Mouse (Mus musculus): Measurements from ENCODE around the gene Spsb1. TPM values are rescaled to one million over a fixed set of nuclear protein-coding genes. Genes with fewer than 3 reads are reported as not detected.
A peak's percentile ranks its signal among the peaks of the same experiment; 100 is the strongest.

Spsb1 gene
- polyA plus RNA-seq, 1 experiment from 2014 or later = 5.8 TPM

DNA sequence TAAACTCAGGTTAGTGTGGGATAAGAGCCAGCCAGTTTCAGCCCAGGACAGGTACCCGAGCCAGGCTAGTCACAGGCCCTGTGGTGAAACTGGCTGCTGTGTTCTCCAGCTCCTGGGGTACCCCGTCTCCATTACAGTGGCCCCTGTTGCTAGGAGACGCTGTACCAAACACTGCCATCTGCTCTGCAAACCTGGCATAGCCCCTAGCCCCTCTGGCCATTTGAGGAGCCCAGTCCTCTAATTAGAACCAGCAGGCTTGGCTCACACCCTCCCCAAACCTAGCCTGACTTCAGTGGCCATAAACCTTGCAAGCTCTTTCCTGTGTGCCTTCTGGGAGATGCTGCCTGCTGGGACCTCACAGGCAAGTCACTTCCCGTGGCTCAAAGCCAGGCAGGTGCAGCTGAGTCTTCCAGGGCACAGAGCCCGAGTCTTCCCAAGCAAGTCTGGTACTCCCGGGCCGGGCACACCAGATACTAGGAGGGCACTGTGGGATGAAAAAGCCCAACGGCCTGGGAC is 78.8 kb downstream of the Spsb1 start:
- H3K27ac ChIP-seq (ENCODE audit: low read length) = peak overlapping the region; percentile 61
- peak; percentile 83 for ATAC-seq
- no peak overlapping the region for H3K4me3 ChIP-seq (replicated peaks; ENCODE audit: low read length)
- WGBS = 34% methylated on average over 8 of the region's 8 CpGs
- no peaks in the 10 kb centered on the region for H3K36me3 ChIP-seq (ENCODE audit: control insufficient read depth, insufficient read depth)
- no peak overlapping the region for H3K9ac ChIP-seq (replicated peaks; ENCODE audit: low read depth, low read length)
- H3K27me3 ChIP-seq (replicated peaks; ENCODE audit: control insufficient read depth, insufficient read depth, low read length) = no peaks in the 10 kb centered on the region
- H3K4me1 ChIP-seq (replicated peaks; ENCODE audit: control insufficient read depth, insufficient read depth, low read length) = peaks cover 23% of the 10 kb centered on the region
- no peak overlapping the region for H3K4me2 ChIP-seq (ENCODE audit: low read length)
- no peaks in the 10 kb centered on the region for H3K9me3 ChIP-seq (ENCODE audit: control insufficient read depth, low read length)

GRCm38 (mm10) chr4:149875296-149875695 is 79.5 kb downstream of the Spsb1 start:
- no peaks in the 10 kb centered on the region for H3K36me3 ChIP-seq (ENCODE audit: control insufficient read depth, insufficient read depth)
- ATAC-seq = no peak
- no peak overlapping the region for H3K4me3 ChIP-seq (replicated peaks; ENCODE audit: low read length)
- no peak overlapping the region for H3K27ac ChIP-seq (ENCODE audit: low read length)
- peaks cover 23% of the 10 kb centered on the region for H3K4me1 ChIP-seq (replicated peaks; ENCODE audit: control insufficient read depth, insufficient read depth, low read length)
- H3K4me2 ChIP-seq (ENCODE audit: low read length) = no peak overlapping the region
- H3K9ac ChIP-seq (replicated peaks; ENCODE audit: low read depth, low read length) = no peak overlapping the region
- WGBS = 42% methylated on average over 6 of the region's 6 CpGs
- no peaks in the 10 kb centered on the region for H3K27me3 ChIP-seq (replicated peaks; ENCODE audit: control insufficient read depth, insufficient read depth, low read length)
- H3K9me3 ChIP-seq (ENCODE audit: control insufficient read depth, low read length) = no peaks in the 10 kb centered on the region

- H3K36me3 ChIP-seq (ENCODE audit: control insufficient read depth, insufficient read depth) = no peaks in the 10 kb centered on the region
- peaks cover 23% of the 10 kb centered on the region for H3K4me1 ChIP-seq (replicated peaks; ENCODE audit: control insufficient read depth, insufficient read depth, low read length)
- no peak overlapping the region for H3K27ac ChIP-seq (ENCODE audit: low read length)
- H3K9me3 ChIP-seq (ENCODE audit: control insufficient read depth, low read length) = no peaks in the 10 kb centered on the region
- ATAC-seq = no peak
- no peak overlapping the region for H3K9ac ChIP-seq (replicated peaks; ENCODE audit: low read depth, low read length)
- 80% methylated on average over 6 of the region's 6 CpGs for WGBS
- no peak overlapping the region for H3K4me3 ChIP-seq (replicated peaks; ENCODE audit: low read length)
- no peaks in the 10 kb centered on the region for H3K27me3 ChIP-seq (replicated peaks; ENCODE audit: control insufficient read depth, insufficient read depth, low read length)
- no peak overlapping the region for H3K4me2 ChIP-seq (ENCODE audit: low read length)
Measured at GRCm38 (mm10) chr4:149872236-149872635, 82.6 kb downstream of the Spsb1 start.

DNA sequence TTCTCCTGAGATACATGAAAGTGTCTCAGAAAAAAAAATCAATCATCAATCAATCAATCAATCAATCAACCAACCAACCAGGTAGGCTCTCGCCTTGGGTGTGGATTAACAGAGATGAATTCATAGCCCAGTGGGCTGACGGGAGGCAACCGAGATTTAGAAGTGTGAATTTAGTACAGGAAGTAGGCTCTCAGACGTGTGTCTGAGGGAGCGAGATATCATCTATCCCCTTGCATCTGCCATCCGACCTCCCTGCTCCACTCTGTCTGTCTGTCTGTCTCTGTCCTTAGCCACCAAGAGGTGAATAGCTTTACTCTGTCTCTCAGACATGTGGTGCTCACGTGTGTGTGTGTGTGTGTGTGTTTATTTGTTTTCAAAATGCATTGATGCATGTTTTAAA is 83.3 kb downstream of the Spsb1 start:
- H3K4me2 ChIP-seq (ENCODE audit: low read length) = no peak overlapping the region
- H3K27ac ChIP-seq (ENCODE audit: low read length) = no peak overlapping the region
- H3K4me3 ChIP-seq (replicated peaks; ENCODE audit: low read length) = no peak overlapping the region
- H3K27me3 ChIP-seq (replicated peaks; ENCODE audit: control insufficient read depth, insufficient read depth, low read length) = no peaks in the 10 kb centered on the region
- H3K9me3 ChIP-seq (ENCODE audit: control insufficient read depth, low read length) = no peaks in the 10 kb centered on the region
- peaks cover 18% of the 10 kb centered on the region for H3K4me1 ChIP-seq (replicated peaks; ENCODE audit: control insufficient read depth, insufficient read depth, low read length)
- no peak overlapping the region for H3K9ac ChIP-seq (replicated peaks; ENCODE audit: low read depth, low read length)
- WGBS = 80% methylated on average over 7 of the region's 7 CpGs
- ATAC-seq = no peak
- H3K36me3 ChIP-seq (ENCODE audit: control insufficient read depth, insufficient read depth) = no peaks in the 10 kb centered on the region

- Histone ChIP-seq H3K9me3 (ENCODE audit: control insufficient read depth, low read length) (no peaks in the 10 kb centered on the region), H3K4me3 (replicated peaks; ENCODE audit: low read length) (no peak overlapping the region), H3K4me2 (ENCODE audit: low read length) (no peak overlapping the region), H3K27me3 (replicated peaks; ENCODE audit: control insufficient read depth, insufficient read depth, low read length) (no peaks in the 10 kb centered on the region), H3K36me3 (ENCODE audit: control insufficient read depth, insufficient read depth) (no peaks in the 10 kb centered on the region), H3K27ac (ENCODE audit: low read length) (no peak overlapping the region), H3K4me1 (replicated peaks; ENCODE audit: control insufficient read depth, insufficient read depth, low read length) (peaks cover 14% of the 10 kb centered on the region), H3K9ac (replicated peaks; ENCODE audit: low read depth, low read length) (no peak overlapping the region)
- no peak for ATAC-seq
- WGBS = 92% methylated on average over 11 of the region's 11 CpGs
Measured at GRCm38 (mm10) chr4:149871014-149871413, 83.8 kb downstream of the Spsb1 start.

DNA sequence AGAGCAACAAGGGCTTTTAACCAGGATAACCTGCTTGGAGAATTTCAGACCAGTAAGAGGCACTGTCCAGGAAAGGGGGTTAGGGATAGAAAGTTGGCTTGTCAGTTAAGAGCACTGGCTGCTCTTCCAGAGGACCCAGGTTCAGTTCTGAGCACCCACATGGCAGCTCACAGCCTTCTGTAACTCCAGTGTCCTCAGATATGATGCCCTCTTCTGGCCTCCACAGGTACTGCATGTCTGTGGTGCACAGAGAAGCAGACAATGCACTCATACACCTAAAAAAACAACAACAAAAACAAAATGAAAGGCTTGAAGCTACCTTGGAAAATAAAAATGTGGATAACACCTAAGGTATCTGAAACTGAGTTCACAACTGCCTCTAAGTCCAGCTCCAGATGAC is 84.4 kb downstream of the Spsb1 start:
- Histone ChIP-seq H3K27me3 (replicated peaks; ENCODE audit: control insufficient read depth, insufficient read depth, low read length) (no peaks in the 10 kb centered on the region), H3K36me3 (ENCODE audit: control insufficient read depth, insufficient read depth) (no peaks in the 10 kb centered on the region), H3K9ac (replicated peaks; ENCODE audit: low read depth, low read length) (no peak overlapping the region), H3K27ac (ENCODE audit: low read length) (no peak overlapping the region), H3K4me1 (replicated peaks; ENCODE audit: control insufficient read depth, insufficient read depth, low read length) (peaks cover 8% of the 10 kb centered on the region), H3K4me2 (ENCODE audit: low read length) (no peak overlapping the region), H3K4me3 (replicated peaks; ENCODE audit: low read length) (no peak overlapping the region), H3K9me3 (ENCODE audit: control insufficient read depth, low read length) (no peaks in the 10 kb centered on the region)
- no peak for ATAC-seq

GRCm38 (mm10) chr4:149868725-149869124 is 86.1 kb downstream of the Spsb1 start:
- no peak for ATAC-seq
- WGBS = 91% methylated on average over 14 of the region's 14 CpGs

GRCm38 (mm10) chr4:149868009-149868408 is 86.8 kb downstream of the Spsb1 start:
- H3K4me1 ChIP-seq (replicated peaks; ENCODE audit: control insufficient read depth, insufficient read depth, low read length) = 0 out of 2 replicates have a peak, but pooled peaks cover 2% of the 10 kb centered on the region
- no peaks in the 10 kb centered on the region for H3K36me3 ChIP-seq (ENCODE audit: control insufficient read depth, insufficient read depth)
- no peak overlapping the region for H3K4me3 ChIP-seq (replicated peaks; ENCODE audit: low read length)
- no peaks in the 10 kb centered on the region for H3K9me3 ChIP-seq (ENCODE audit: control insufficient read depth, low read length)
- no peak overlapping the region for H3K27ac ChIP-seq (ENCODE audit: low read length)
- H3K4me2 ChIP-seq (ENCODE audit: low read length) = no peak overlapping the region
- no peaks in the 10 kb centered on the region for H3K27me3 ChIP-seq (replicated peaks; ENCODE audit: control insufficient read depth, insufficient read depth, low read length)
- 65% methylated on average over 9 of the region's 9 CpGs for WGBS
- no peak overlapping the region for H3K9ac ChIP-seq (replicated peaks; ENCODE audit: low read depth, low read length)
- no peak for ATAC-seq

More at GRCm38 (mm10) chr4:149868725-149869124, 86.1 kb downstream of the Spsb1 start:
- 0 out of 2 replicates have a peak, but pooled peaks cover 4% of the 10 kb centered on the region for H3K4me1 ChIP-seq (replicated peaks; ENCODE audit: control insufficient read depth, insufficient read depth, low read length)
- no peaks in the 10 kb centered on the region for H3K27me3 ChIP-seq (replicated peaks; ENCODE audit: control insufficient read depth, insufficient read depth, low read length)
- H3K27ac ChIP-seq (ENCODE audit: low read length) = no peak overlapping the region
- H3K9me3 ChIP-seq (ENCODE audit: control insufficient read depth, low read length) = no peaks in the 10 kb centered on the region
- no peak overlapping the region for H3K4me3 ChIP-seq (replicated peaks; ENCODE audit: low read length)
- H3K9ac ChIP-seq (replicated peaks; ENCODE audit: low read depth, low read length) = no peak overlapping the region
- no peaks in the 10 kb centered on the region for H3K36me3 ChIP-seq (ENCODE audit: control insufficient read depth, insufficient read depth)
- no peak overlapping the region for H3K4me2 ChIP-seq (ENCODE audit: low read length)

- no peak overlapping the region for H3K9ac ChIP-seq (replicated peaks; ENCODE audit: low read depth, low read length)
- H3K4me1 ChIP-seq (replicated peaks; ENCODE audit: control insufficient read depth, insufficient read depth, low read length) = 0 out of 2 replicates have a peak, but pooled peaks cover 2% of the 10 kb centered on the region
- no peaks in the 10 kb centered on the region for H3K27me3 ChIP-seq (replicated peaks; ENCODE audit: control insufficient read depth, insufficient read depth, low read length)
- H3K27ac ChIP-seq (ENCODE audit: low read length) = no peak overlapping the region
- no peaks in the 10 kb centered on the region for H3K36me3 ChIP-seq (ENCODE audit: control insufficient read depth, insufficient read depth)
- no peak overlapping the region for H3K4me3 ChIP-seq (replicated peaks; ENCODE audit: low read length)
- H3K4me2 ChIP-seq (ENCODE audit: low read length) = no peak overlapping the region
- no peak for ATAC-seq
- no peaks in the 10 kb centered on the region for H3K9me3 ChIP-seq (ENCODE audit: control insufficient read depth, low read length)
- 64% methylated on average over 4 of the region's 4 CpGs for WGBS
Measured at GRCm38 (mm10) chr4:149867351-149867750, 87.5 kb downstream of the Spsb1 start.

DNA sequence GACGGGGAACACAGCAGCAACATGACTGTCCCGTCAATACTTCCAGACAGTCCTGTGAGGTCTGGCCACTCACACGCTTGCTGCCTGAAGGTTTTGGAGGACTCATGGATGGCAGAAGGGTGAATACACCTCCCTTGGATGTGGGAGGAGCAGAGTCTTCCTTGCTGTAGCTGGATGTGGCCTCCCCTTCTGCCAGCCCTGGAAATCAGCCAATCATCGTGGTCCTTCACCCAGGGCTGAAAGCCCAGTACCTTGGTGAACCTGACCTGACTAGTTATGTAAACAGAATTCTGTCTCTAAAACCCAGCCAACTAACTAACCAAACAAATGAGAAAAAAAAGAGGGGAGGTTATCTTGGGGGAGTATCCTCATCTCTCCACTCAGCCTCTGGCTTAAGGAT is 90.4 kb downstream of the Spsb1 start:
- Histone ChIP-seq H3K27me3 (replicated peaks; ENCODE audit: control insufficient read depth, insufficient read depth, low read length) (no peaks in the 10 kb centered on the region), H3K36me3 (ENCODE audit: control insufficient read depth, insufficient read depth) (no peaks in the 10 kb centered on the region), H3K4me1 (replicated peaks; ENCODE audit: control insufficient read depth, insufficient read depth, low read length) (0 out of 2 replicates have a peak, but pooled peaks cover 2% of the 10 kb centered on the region), H3K4me2 (ENCODE audit: low read length) (no peak overlapping the region), H3K4me3 (replicated peaks; ENCODE audit: low read length) (no peak overlapping the region), H3K9ac (replicated peaks; ENCODE audit: low read depth, low read length) (no peak overlapping the region), H3K27ac (ENCODE audit: low read length) (no peak overlapping the region), H3K9me3 (ENCODE audit: control insufficient read depth, low read length) (no peaks in the 10 kb centered on the region)
- ATAC-seq = no peak
- WGBS = 78% methylated on average over 4 of the region's 4 CpGs
